Mouse (Mus musculus): ENCODE results near the gene Nat9.

Nat9 gene

DNA sequence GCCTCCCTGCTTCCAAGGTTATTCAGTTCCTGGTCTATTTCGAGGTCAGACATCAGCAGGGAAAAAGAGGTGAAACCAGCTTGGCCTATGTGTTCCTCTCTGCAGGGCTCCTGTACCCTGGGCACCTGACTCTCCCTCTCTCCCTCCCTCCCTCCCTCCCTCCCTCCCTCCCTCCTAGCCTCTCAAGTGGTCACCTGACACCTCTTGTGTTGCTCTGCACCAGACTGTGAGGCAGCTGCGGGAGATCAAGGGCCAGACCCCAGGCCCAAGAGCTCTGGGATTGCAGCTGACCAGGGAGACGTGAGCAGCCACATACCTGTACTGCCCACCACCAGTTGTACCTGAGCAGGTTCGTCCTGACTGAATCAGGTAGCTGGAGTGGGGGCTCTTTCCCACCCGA is 27.5 kb upstream of the Nat9 start:
- DNase-seq: no peak

DNA sequence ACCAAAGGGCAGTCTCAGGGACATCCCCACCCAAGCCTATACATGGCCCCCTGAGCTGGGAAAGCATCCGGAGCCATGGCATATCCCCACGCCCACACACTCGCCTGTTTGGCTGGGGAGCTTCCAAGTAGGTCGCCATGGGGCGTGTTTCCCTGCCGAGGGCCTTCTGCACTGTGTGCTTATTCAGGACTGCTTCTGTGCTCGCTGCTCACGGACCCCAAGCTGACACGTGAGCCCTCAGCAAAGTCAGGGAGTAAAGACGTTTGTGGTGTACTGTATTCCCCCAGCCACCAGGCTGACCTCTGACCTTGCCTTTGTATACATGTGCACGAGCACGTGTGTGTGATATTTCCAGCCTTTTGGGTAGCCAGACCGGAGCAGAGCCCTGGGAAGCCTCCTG is 24.5 kb upstream of the Nat9 start:
- peak; percentile 83 to 84 for DNase-seq

DNA sequence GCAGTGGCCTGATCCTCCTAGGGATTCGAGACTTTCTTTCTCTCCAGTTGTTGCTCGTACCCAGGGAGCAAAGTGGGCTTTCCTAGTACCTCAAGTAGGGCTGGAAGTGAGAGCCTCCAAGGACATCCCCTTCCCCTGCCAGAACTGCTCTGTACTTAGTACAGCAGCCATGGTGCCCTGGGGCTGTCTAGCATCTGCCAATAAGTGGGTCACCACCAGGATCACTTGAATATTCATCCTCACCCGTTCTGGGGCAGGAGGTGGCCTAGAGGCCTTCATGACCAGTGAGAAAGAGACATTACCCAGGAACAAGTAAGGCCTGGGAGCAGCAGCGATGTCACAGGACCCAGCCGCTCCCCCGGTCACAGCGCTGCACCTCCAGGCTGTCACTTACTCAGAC is 22.3 kb upstream of the Nat9 start:
- peak in 1 of 2 experiments; percentile 34 for DNase-seq

DNA sequence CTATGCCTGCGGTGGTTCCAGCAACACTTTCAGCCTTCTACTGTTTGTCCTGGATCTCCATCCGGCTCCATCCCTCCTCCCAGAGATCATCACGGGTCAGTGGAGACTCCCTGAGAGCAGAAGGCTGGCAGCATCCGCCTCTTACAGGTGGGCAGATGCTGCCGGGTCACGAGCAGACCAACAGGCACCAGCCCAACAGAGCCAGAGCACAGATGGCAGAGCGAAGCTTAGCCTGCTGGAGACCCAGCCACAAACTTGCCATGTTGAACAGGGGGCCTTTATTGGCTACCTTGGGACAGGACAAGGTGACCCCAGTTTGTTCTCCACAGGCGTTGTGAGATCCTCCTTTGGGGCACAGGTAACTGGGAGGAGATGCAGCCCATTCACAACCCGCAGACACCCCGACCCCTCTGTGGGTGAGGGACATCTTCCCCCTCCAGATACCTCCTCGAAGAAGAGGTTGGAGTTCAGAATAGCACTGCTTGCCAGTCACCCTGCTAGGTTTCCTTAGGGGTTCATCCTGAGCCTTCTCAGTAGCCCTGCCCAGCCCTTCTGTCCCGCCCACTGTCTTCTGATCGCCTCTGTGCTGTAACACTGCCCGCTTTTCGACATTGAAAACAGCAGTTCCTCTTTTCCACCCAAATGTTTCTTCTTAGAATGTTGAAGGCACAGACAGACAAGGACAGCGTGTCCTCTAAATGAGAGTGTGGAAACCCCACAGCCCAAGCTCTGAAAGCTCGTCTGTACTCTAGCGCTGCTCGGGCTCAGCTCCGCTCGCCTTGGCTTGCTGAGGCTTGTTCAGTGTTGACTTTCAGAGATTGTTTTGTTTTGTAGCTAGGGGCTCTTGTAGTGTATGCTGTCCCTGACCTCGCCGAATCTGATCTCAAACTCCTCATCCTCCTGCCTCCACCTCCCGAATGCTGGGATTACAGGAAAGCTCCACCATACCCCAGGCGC is 21.4 kb upstream of the Nat9 start:
- peak; percentile 68 to 71 for DNase-seq

DNA sequence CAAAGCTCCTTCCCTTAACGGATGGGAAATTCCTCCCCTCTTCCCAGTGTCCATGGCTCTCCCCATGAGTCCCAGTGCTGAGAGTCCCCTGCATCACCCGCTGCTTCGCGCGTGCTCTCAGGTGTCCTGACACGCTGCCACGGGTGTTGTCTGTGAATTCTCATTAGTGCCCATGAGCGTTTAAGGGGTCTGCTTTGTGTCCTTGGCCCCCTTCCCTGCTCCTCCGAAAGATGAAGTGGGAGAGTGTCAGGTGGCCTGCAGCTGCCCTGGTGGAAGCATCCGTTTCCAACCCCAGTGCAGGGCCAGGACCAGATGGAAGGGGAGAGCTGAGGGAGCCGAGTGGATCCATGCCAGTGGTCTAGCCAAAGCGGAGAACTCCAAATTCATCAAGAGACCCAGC is 20.5 kb upstream of the Nat9 start:
- peak; percentile 65 to 67 for DNase-seq

DNA sequence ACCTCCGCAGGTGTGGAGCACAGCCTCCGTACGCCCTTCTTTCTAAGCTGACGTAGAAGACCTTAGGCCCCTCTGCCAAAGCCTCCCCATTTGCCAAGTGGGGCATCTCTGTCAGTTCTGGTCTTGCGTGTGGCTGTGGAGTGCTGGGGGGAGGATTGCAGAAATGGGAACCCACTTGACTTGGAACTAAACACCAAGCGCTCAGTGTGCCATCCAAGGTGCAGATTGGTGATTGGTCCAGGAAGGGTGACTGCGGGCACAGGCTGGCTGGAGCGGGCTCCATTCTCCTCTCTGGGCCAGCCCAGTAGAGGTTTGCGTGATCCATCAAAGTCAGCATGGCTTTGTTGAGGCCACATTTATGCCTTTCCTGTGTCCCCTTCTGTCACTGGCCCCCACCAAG is 15.1 kb upstream of the Nat9 start:
- DNase-seq: peak in 1 of 2 experiments; percentile 78

DNA sequence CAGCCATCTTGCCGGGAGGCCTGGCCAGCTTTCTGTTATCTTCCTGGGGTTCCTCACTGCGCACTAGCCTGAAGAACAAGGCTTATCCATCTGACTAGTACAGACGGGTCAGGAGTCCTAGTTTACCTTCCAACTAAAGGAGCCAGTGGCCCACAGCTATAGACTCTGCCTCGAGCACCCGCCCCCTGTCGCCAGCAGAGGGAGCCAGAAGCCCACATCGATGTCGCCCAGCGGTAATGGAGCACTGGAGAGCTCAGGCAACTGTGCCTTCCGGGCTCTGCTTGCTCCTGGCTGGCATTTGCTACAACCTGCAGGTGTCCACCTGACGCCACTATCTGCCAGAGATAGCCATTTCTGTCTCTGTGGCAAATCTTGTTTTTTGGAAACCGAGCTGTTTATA is 14.7 kb upstream of the Nat9 start:
- peak; percentile 96 to 97 for DNase-seq

DNA sequence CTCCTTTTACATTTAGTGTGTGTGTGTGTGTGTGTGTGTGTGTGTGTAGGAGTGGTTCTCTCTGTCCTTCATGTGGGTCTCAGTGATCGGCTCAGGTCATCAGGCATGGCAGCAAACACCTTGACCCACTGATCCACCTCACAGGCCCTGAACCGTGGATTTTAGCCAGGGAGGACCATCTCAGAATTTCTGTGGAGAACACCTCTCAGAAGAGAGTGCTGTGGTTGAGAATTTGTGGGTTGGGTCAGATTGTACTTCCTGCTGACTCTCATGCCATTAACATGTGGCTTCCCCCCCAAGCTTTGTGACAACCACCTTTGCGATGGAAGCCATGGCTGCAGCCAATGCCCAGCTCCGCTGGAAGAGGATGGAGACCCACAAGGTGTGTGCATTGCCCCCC is 12.9 kb upstream of the Nat9 start:
- no peak for DNase-seq

DNA sequence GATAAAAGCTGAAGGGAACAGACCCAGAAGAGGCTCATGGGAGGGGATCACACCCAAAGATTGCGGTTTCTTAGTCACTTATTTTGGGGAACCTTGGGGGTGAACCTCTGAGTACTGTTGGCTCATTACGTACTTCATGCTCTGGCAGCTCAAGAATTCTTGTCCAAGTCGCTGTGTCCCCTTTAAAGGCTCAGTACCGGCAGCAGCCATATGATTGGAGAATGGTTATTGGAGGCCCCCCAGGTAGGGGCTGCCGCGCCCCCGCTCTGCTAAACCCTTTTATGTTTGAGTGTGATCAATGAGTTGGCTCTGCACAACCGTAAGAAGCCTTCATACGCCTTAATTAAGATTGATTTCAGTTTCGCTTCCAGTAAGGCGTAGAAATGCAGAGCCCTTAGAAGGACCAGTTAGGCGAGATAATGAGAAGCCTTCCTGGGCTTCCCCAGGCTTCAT is 11.3 kb upstream of the Nat9 start:
- DNase-seq: no peak

DNA sequence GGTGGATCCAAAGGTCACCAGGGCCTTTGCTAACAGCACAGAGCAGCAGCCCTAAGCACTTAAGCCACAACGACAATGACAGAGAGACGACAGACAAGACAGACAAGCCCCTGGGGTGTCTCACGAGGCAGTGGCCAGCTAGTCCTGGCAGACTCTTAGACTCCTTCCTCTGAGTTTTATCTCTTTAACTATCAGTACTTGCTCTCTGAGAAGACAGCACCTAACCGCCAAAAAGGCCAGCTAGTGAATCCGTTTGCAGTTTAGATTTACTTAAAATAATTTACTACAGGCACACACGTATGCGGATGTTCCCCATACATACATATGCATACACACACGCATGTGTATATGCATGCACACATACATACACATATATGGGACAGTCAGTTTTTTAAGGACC is 9.9 kb upstream of the Nat9 start:
- no peak for DNase-seq

DNA sequence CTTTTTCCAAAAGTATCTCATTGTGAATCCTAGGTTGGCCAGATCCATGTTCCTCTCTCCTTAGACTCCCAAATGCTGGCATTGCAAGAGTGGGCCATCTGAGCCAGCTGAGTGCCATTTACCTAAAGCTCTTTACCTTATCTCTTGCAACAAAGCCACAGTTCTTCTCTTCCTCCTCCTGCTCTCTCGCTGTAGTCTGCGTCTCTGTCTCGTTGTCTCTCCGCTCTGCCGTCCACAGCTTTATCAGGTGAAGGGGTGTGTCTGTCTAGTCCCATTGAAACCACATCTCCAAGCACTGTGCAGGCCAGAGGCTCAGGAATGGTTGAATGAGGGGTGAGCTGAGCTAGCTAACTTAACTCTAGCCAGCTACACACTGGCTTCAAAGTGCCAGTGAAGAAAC is 8.3 kb upstream of the Nat9 start:
- no peak for DNase-seq

DNA sequence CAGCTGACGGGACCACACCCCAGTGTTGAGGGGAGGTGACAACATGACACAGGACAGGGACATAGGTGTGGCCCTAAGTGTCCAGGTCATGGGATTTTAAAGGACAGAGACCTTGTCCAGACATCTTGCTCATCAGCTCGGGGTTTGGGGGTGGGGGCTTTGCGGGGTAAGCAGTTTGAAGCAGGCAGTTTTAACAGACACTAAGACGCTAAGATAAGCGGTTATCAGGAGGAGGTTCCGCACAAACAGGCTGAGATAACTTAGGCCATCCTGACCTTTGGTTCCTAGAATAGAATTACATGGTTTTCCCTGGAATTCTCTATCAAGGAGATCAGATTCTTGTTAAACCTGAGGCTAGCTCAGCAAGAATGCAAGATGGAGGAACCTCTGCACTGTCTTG is 7.0 kb upstream of the Nat9 start:
- DNase-seq: no peak

DNA sequence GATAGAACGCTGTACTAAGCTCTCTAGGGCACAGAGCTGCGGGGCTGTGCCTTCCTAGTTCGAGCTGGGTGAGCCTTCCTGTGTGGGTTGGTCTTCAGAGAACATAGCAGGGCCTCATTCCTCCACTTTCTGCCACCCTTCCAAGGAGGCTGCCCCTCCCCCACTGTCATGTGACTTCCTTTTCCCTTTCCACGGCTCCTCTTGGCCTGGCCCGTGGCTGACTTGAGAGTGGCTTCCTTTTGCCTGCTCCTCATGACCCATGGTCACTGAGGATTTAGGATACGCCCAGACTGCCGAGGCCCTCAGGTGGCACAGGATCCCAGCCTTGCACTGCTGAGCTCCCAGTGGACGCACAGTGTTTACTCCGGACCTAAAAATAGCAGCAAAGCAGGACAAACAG is 4.5 kb upstream of the Nat9 start:
- no peak for DNase-seq

DNA sequence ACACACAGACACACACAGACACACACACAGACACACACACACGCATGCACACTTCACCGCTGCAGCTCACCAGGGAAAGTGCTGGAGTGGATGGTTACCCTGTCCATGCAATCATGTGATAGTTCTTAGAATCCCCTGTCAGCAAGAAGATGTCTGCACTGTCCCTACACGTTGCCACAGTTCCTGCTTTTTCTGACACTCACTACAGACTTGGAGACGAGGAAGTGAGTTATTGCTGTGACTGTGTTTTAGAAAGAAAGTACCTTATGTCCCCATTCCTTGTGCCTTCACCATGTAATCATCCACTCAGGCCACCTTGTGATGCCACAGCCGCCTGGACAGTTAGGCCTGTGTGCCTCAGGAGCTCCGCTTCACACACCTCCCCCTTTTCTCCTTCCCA is 1.6 kb upstream of the Nat9 start:
- no peak for DNase-seq

DNA sequence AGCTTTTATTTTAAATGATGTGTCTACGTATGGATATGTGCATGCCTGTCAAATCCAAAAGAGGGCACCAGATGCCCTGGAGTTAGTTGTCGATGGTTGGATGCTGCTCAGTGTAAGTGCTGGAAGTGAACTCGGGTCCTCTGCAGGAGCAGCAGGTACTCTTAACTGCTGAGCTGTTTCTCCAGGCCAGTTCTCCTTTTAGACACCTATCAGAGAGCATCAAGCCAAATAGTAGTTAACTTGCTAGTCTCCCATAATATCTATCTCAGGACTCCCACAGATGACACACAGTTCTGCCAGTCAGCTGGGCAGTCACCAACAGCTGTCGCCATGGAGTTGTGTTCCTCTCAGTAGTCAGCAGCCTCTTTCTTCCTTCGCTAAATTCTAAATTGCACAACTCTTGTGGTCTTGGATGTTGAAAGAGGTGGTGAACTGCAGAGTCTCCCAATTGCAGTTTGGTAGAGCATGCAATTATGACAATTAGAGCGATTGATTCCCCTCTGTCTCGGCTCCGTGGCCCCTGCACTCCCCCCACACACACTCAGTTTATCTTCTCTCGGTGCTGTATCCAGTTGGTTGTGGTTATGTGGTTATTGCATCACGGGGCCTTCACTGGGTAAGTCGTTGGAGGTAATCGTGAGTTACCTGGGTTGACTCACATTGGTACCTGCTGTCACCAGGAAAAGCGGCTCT is 1.0 kb upstream of the Nat9 start:
- no peak for DNase-seq

DNA sequence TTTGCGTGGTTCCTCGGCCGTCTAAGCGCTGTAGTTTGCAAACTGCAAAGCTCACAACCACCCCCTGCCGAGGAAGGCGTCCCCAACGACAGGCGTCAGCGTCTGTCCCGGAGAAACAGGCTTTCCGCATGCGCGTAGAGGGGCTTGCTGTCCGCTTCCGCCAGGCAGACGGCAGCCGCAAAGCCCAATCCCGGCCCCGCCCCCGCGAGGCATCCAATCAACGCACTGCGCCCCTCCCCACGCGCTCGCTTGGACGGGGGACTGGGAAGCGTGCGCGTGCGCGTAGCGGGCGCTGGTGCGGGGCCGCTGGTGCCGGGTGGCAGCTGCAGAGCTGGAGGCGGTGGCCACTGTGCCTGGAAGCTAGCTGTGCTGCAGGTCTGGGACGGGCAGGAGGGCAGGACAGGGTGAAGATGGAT is 427 bp downstream of the Nat9 start, which contains the start of gene Tmem104:
Tmem104 (plus strand) TSS at position 264 of the 416 bp plus-strand sequence.
- DNase-seq: peak; percentile 99 to 100

DNA sequence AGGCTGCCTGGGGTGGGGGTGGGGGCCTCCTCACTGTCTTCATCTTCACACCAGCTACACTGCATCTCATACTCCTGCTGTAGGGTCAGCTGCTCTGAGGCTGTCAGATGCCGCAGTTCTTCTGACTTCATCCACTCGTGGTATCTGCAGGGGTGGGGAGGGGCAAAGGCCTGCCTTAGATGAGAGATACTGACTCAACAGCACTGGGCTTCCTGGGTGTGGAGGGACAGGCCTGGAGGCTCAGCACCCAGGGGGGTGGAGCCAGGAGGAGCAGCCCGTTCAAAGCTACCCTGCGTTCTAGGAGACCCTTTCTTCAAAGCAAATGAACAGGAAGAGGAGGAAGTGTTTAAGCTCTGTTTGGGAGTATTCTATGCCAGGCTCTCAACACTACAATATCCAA is 2.7 kb downstream of the Nat9 start:
- DNase-seq: no peak

DNA sequence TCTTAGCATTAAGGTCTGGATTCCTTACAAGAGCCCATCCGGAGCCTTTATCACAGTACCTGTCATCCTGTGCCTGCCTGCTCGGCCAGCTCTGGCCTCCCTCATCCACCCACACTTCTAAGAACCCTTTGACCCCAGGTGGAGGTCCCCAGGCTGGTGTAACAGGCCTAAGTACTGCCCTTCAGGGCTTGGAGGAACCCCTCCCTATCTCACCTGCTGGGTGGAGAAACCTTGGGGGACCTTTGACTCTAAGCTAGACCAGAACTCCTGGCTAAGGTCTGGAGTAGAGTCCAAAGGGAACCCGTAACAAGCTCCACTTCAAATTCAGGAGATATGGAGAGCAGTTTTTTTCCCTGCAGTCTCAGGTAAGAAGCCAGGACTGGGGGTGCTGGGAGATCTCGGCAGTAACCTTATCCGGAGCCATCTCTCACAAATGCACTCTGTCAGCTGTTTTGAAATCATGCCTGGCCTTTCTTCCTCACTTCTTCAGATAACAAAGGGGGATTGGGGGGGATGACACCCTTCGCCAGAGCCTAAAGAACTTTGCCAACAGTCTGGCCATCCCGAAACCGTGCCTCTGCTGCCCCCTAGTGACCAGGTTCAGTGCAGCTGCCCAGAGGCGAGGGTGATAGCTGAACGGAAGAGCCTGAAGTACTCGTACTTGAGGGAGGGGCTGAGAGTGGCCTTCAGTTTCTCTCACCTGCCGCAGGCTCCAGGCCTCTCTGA is 5.6 kb downstream of the Nat9 start:
- peak; percentile 83 to 89 for DNase-seq

DNA sequence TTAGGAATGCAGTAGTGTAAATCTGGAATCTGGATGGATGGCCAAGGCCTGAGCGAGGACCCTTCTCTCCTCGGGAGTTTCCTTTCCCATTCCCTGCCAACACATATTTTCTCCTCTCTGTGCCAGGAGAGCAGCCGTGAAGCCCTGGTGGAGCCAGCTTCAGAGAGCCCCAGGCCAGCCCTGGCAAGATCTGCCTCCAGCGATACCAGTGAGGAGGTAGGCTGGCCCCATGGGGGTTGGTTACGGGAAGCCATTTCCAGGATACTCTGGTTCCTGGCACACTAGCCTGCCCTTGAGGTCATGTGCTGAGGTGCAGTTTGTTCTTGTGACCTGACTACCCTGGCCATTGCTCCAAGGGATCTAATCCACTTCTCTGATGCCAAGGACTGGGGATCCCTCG is 7.8 kb downstream of the Nat9 start:
- DNase-seq: no peak

DNA sequence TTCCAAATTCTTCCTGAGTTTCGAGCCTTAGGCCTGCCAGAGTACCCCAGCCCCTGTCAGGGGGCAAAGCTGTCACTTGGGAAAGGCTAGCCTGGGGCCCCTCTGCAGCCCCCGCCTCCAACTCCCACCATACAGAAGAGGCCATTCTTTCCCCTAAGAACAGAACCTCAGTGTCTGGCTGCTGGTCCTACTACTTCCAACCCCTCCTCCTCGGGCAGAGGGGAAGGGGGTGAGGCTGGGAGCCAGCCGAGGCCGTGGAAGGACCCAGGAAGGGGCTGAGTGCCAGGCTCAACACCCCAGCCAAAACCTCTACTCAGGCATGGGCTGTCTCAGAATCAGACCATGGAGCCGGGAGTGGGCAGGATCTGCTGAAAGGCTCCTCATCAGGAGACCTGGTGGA is 8.5 kb downstream of the Nat9 start:
- DNase-seq: no peak

DNA sequence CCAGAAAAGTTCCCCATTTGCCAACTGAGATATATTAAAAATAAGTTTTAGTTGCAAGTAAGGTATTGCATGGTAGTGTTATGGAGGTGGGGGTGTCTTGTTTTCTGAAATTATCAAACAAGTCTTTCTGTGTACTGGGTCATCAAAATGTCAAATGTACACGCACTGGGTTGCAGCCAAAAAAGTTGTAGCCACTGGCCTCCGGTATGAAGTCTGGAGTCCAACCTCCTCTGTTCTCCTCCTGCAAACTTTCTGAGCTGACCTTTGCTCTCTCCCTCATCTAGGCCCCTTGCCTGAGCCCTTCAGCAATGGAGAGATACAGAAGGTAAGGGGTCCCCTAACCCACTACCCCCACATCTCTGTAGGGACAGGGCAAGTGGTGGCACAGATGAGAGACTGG is 8.9 kb downstream of the Nat9 start:
- DNase-seq: no peak

DNA sequence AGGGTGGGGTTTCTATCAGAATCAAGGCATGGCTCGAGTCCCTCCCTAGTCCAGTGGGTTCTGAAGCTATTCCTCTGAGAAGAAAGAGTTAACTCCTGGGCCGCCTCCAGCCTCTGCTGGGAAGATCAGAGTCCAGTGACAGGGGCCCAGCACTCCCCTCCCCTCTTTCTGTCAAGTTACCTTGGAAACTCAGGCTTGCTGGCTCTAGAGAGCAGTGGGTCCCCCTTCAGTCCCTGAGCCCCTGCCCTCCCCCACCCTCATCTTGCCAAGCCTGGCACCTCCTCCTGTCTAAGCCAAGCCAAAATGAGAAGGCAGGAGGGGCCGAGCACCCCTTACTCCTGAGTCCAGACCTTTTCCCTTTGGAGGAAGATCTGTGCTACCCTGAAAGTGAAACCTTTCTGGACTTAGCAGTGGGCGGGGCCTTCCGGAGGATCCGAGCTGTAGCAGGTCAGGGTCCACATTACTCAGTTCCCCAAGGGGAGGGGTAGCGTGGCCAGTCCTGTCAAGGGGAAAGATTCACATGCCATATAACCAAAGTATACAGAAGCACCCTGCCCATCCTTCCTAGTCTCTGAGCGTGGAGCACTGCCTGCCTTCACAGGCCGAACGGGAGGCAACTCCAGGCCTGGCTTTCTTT is 10.0 kb downstream of the Nat9 start:
- no peak for DNase-seq

Data from cerebellum, adult 18-20 months (tissue).